Mouse (Mus musculus) intestine, embryonic 16.5 days (tissue): Measurements from ENCODE around the gene Urb2. TPM values are rescaled to one million over a fixed set of nuclear protein-coding genes. Genes with fewer than 3 reads are reported as not detected.

ENCODE experiments used
- ATAC-seq: fragments of 200-750 bp; cut with Nextera tagmentation; 2 replicates; pipeline ENCODE4 v1.8.0; 2017; ENCODE audit warnings: moderate TSS enrichment, moderate library complexity
- H3K27ac ChIP-seq: fragments of 300-500 bp; sonication (generic); 2 replicates; pipeline ENCODE4 v1.5.1; 2014; ENCODE audit warnings: mild to moderate bottlenecking, low read length
- H3K27me3 ChIP-seq: fragments of 300-500 bp; sonication (generic); replicated peaks from 2 replicates; pipeline ENCODE4 v1.6.1; 2014; ENCODE audit warnings: low read length, control low read depth, mixed read lengths; ENCODE audit not compliant: control insufficient read depth, insufficient read depth
- H3K36me3 ChIP-seq: fragments of 300-500 bp; sonication (generic); 2 replicates; pipeline ENCODE4 v1.6.1; 2014; ENCODE audit warnings: low read length, control low read depth; ENCODE audit not compliant: control insufficient read depth, insufficient read depth
- H3K4me1 ChIP-seq: fragments of 300-500 bp; sonication (generic); 2 replicates; pipeline ENCODE4 v1.6.1; 2014; ENCODE audit warnings: low read length, control low read depth, mixed read lengths; ENCODE audit not compliant: control insufficient read depth, insufficient read depth
- H3K4me2 ChIP-seq: fragments of 300-500 bp; sonication (generic); 2 replicates; pipeline ENCODE4 v1.6.1; 2014; ENCODE audit warnings: low read depth, low read length, control low read depth
- H3K4me3 ChIP-seq: fragments of 300-500 bp; sonication (generic); 2 replicates; pipeline ENCODE4 v1.5.1; 2014; ENCODE audit warnings: mild to moderate bottlenecking, low read length
- H3K9ac ChIP-seq: fragments of 300-500 bp; sonication (generic); 2 replicates; pipeline ENCODE4 v1.6.1; 2014; ENCODE audit warnings: low read depth, low read length
- H3K9me3 ChIP-seq: fragments of 300-500 bp; sonication (generic); 2 replicates; pipeline ENCODE4 v1.6.1; 2016; ENCODE audit warnings: low read length, control low read depth; ENCODE audit not compliant: control insufficient read depth
- WGBS: fragments of 180-500 bp; shearing (Covaris S2); extraction: QIAGEN DNeasy Blood & Tissue Kit; methylation state at CpG from one replicate; pipeline ENCODE4 v1.1.7; 2014; 5-methylcytosine and 5-hydroxymethylcytosine counted together
- polyA plus RNA-seq: library from polyadenylated mRNA; unstranded; fragments of >200 nt; fragmentation: Nextera tagmentation; extraction: Ambion mirVana; gene quantifications from 2 replicates; pipeline ENCODE4 v1.2.1, GENCODE M21; 2015

Gene Urb2
- polyA plus RNA-seq, 1 experiment from 2014 or later, result 3.9 TPM

DNA sequence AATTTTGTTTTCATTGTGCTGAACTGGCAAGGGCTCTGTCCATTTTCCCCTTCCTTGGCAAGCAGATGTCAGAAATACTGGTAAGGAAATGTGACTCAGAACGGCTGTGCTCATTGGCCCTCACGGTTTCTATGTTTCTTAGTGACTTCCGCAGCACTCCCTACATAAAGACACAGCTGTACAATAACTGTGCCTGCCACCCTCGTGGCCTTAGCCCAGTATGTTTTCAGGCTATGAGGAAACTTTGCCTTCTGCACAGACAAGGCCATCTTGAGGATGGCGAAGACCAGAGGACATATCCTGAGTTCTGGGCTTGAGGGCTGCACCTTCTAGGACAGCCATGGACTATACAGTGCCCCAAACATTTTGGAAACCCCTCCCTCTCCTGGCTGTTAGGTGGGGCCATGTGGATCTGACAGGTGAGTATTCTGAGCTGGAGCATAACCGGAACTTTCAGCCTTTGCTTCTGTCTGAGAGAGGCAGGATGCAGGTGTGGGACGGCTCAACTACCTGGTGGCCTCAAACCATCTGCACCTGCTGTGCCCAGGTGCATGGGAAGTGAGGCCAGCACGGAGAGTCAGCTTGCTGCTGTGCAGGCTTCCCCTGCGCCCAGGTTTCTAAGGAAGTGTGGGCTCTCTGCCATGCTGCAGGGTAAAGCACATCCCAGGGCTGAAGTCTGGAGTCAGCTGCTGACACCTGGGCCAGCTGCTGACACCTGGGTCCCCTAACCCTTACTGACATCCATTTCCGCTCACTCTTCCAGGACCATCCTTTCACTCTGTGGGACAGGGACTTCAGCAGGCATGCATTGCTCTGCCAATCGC is 35.7 kb downstream of the Urb2 start:
- no peaks in the 10 kb centered on the region for H3K27me3 ChIP-seq
- 77% methylated on average over 11 of the region's 11 CpGs for WGBS
- H3K9me3 ChIP-seq, result no peaks in the 10 kb centered on the region
- H3K27ac ChIP-seq, result no peak overlapping the region
- H3K9ac ChIP-seq, result no peak overlapping the region
- no peak for ATAC-seq
- H3K4me1 ChIP-seq, result no peaks in the 10 kb centered on the region
- no peak overlapping the region for H3K4me2 ChIP-seq
- H3K4me3 ChIP-seq, result no peak overlapping the region
- no peaks in the 10 kb centered on the region for H3K36me3 ChIP-seq

- no peak overlapping the region for H3K9ac ChIP-seq
- no peak overlapping the region for H3K4me3 ChIP-seq
- no peak for ATAC-seq
- no peaks in the 10 kb centered on the region for H3K9me3 ChIP-seq
- 49% methylated on average over 4 of the region's 4 CpGs for WGBS
- H3K36me3 ChIP-seq, result no peaks in the 10 kb centered on the region
- H3K4me1 ChIP-seq, result no peaks in the 10 kb centered on the region
- H3K27ac ChIP-seq, result no peak overlapping the region
- H3K4me2 ChIP-seq, result no peak overlapping the region
- H3K27me3 ChIP-seq, result no peaks in the 10 kb centered on the region
These were observed 45.2 kb downstream of the Urb2 start for GRCm38 (mm10) chr8:124066325-124067058.

- 69% methylated on average over 4 of the region's 4 CpGs for WGBS
- Histone ChIP-seq H3K36me3 (no peaks in the 10 kb centered on the region), H3K9me3 (no peaks in the 10 kb centered on the region), H3K4me3 (no peak overlapping the region), H3K27me3 (no peaks in the 10 kb centered on the region), H3K9ac (no peak overlapping the region), H3K4me2 (no peak overlapping the region), H3K27ac (no peak overlapping the region), H3K4me1 (no peaks in the 10 kb centered on the region)
- ATAC-seq, result no peak
These were observed 45.9 kb downstream of the Urb2 start for GRCm38 (mm10) chr8:124067059-124067750.

GRCm38 (mm10) chr8:124070363-124071324 is 49.3 kb downstream of the Urb2 start:
- WGBS, result 45% methylated on average over 18 of the region's 18 CpGs
- H3K27ac ChIP-seq, result no peak overlapping the region
- H3K4me1 ChIP-seq, result no peaks in the 10 kb centered on the region
- no peak for ATAC-seq
- H3K4me2 ChIP-seq, result no peak overlapping the region
- H3K27me3 ChIP-seq, result no peaks in the 10 kb centered on the region
- H3K9me3 ChIP-seq, result no peaks in the 10 kb centered on the region
- no peak overlapping the region for H3K4me3 ChIP-seq
- H3K9ac ChIP-seq, result no peak overlapping the region
- no peaks in the 10 kb centered on the region for H3K36me3 ChIP-seq

DNA sequence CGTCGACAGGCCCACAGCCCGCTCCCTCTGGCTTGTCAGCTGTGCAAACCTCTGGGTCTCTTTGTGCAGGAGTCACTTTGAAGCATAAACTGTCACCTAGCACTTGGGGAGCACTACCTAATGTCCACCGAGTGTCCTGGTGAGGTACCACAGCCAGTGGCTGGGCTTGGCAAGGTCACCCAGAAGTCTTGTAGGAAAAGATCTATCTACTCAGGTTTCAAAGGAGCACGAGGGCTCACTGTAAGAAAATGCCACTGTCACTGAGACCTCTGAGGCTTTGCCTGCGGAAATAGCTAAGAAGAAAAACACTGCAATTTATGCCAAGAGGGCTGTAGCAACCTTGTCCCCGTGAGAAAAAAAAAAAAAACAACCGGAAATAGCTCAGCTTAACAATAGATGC is 54.7 kb downstream of the Urb2 start:
- no peak for ATAC-seq
- WGBS, result 61% methylated on average over 8 of the region's 8 CpGs

GRCm38 (mm10) chr8:124076416-124076815 is 55.1 kb downstream of the Urb2 start:
- 64% methylated on average over 3 of the region's 3 CpGs for WGBS
- H3K4me2 ChIP-seq, result no peak overlapping the region
- no peak for ATAC-seq

More for the DNA sequence above, 54.7 kb downstream of the Urb2 start:
- no peaks in the 10 kb centered on the region; the same call in 1 of the 2 replicates for H3K4me1 ChIP-seq
- H3K9ac ChIP-seq, result no peak overlapping the region
- H3K27me3 ChIP-seq, result no peaks in the 10 kb centered on the region
- no peak overlapping the region for H3K4me2 ChIP-seq
- H3K36me3 ChIP-seq, result no peaks in the 10 kb centered on the region
- H3K4me3 ChIP-seq, result no peak overlapping the region
- H3K27ac ChIP-seq, result no peak overlapping the region
- H3K9me3 ChIP-seq, result no peaks in the 10 kb centered on the region

DNA sequence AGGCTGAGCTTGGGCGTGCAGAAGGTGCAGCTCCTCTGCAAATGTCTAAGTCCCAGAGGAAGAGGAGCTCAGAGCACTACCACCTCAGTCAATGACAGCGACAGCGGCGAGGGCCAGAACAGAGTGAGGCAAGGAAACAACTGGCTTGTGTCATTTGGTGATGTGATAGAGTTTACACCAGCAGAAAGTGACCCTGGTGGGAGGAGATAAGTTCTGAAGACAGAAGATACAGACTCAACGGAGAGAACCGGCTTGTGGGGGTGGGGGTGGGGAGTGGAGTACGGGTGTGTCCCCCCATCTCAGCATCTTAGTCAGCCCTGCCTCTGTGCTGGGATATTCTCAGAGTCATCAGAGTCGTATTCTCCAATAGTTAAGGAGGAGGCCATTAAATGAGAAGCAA is 56.1 kb downstream of the Urb2 start:
- H3K9ac ChIP-seq, result no peak overlapping the region
- no peak overlapping the region for H3K4me2 ChIP-seq
- H3K27me3 ChIP-seq, result no peaks in the 10 kb centered on the region
- H3K9me3 ChIP-seq, result no peaks in the 10 kb centered on the region
- H3K4me1 ChIP-seq, result no peaks in the 10 kb centered on the region; the same call in 1 of the 2 replicates
- no peaks in the 10 kb centered on the region for H3K36me3 ChIP-seq
- ATAC-seq, result no peak
- no peak overlapping the region for H3K4me3 ChIP-seq
- no peak overlapping the region for H3K27ac ChIP-seq
- WGBS, result 72% methylated on average over 8 of the region's 8 CpGs

More at GRCm38 (mm10) chr8:124076416-124076815, 55.1 kb downstream of the Urb2 start:
- Histone ChIP-seq H3K27ac (no peak overlapping the region), H3K4me1 (no peaks in the 10 kb centered on the region; the same call in 1 of the 2 replicates), H3K36me3 (no peaks in the 10 kb centered on the region), H3K9me3 (no peaks in the 10 kb centered on the region), H3K27me3 (no peaks in the 10 kb centered on the region), H3K4me3 (no peak overlapping the region), H3K9ac (no peak overlapping the region)

- WGBS, result 77% methylated on average over 10 of the region's 10 CpGs
- no peak for ATAC-seq
- H3K4me1 ChIP-seq, result no peaks in the 10 kb centered on the region; the same call in 1 of the 2 replicates
- no peaks in the 10 kb centered on the region for H3K27me3 ChIP-seq
- H3K9ac ChIP-seq, result no peak overlapping the region
- no peak overlapping the region for H3K4me3 ChIP-seq
- H3K36me3 ChIP-seq, result no peaks in the 10 kb centered on the region
- no peaks in the 10 kb centered on the region for H3K9me3 ChIP-seq
- H3K27ac ChIP-seq, result no peak overlapping the region
- no peak overlapping the region for H3K4me2 ChIP-seq
These were observed 56.7 kb downstream of the Urb2 start for GRCm38 (mm10) chr8:124077998-124078397.
